Mouse (Mus musculus) thymus, adult 2 months (tissue): ENCODE results near the gene Slc35b2. TPM values are rescaled to one million over a fixed set of nuclear protein-coding genes. Genes with fewer than 3 reads are reported as not detected.

Source experiments
- DNase-seq: peaks from one replicate; pipeline ENCODE4 v3.0.0; 2021
- H3K27ac ChIP-seq: fragments of 200-500 bp; 2 replicates; pipeline ENCODE4 v1.5.1; 2012; ENCODE audit warnings: low read length, control low read depth; ENCODE audit not compliant: control insufficient read depth, insufficient read depth
- H3K27me3 ChIP-seq: fragments of 200-500 bp; 2 replicates; pipeline ENCODE4 v1.6.1; 2012; ENCODE audit warnings: mild to moderate bottlenecking, low read length, moderate library complexity, mixed read lengths; ENCODE audit not compliant: control insufficient read depth, insufficient read depth
- H3K36me3 ChIP-seq: fragments of 200-500 bp; 2 replicates; pipeline ENCODE4 v1.6.1; 2012; ENCODE audit warnings: mild to moderate bottlenecking, low read length, moderate library complexity; ENCODE audit not compliant: control insufficient read depth, insufficient read depth
- H3K4me1 ChIP-seq: fragments of 200-500 bp; replicated peaks from 2 replicates; pipeline ENCODE4 v1.6.1; 2012; ENCODE audit warnings: low read length; ENCODE audit not compliant: control insufficient read depth, insufficient read depth
- H3K4me3 ChIP-seq: fragments of 200-500 bp; 2 replicates; pipeline ENCODE4 v1.5.1; 2012; ENCODE audit warnings: mild to moderate bottlenecking, low read length, control low read depth, moderate library complexity; ENCODE audit not compliant: control insufficient read depth, insufficient read depth
- CTCF ChIP-seq: fragments of 200-500 bp; IDR thresholded peaks from 2 replicates; pipeline ENCODE4 v1.5.1; 2012; ENCODE audit warnings: mild to moderate bottlenecking, control low read depth, low read length, moderate library complexity, borderline replicate concordance; ENCODE audit not compliant: control insufficient read depth, poor library complexity, insufficient read depth; ENCODE audit errors: extremely low read depth
- POLR2A ChIP-seq: fragments of 200-500 bp; IDR thresholded peaks from 2 replicates; pipeline ENCODE4 v1.6.1; 2012; ENCODE audit warnings: mild to moderate bottlenecking, low read length, control low read depth, moderate library complexity; ENCODE audit not compliant: control insufficient read depth, poor library complexity, insufficient read depth; ENCODE audit errors: extremely low read depth
- WGBS: fragments of 180-500 bp; shearing (Covaris S2); methylation state at CpG from one replicate; pipeline ENCODE4 v1.1.7; 2018; 5-methylcytosine and 5-hydroxymethylcytosine counted together
- polyA plus RNA-seq: library from polyadenylated mRNA; depleted of rRNA; stranded (reverse); fragments of >200 nt; gene quantifications from 2 replicates; pipeline ENCODE4 v1.2.3, GENCODE M21; 2012; rRNA removed

The Slc35b2 gene
- polyA plus RNA-seq: 135 and 137 TPM in 2 replicates

- under 1% methylated on average over 57 of the region's 61 CpGs for WGBS
- TF ChIP-seq POLR2A (peak; percentile 52; the same call in 1 of the 2 replicates), CTCF (peak; percentile 94)
- peak; percentile 91 for DNase-seq
Observed at GRCm38 (mm10) chr17:45563655-45564530, at the start of gene Slc35b2. Slc35b2 (plus strand) TSS chr17:45563874.

GRCm38 (mm10) chr17:45515204-45515726, 48.4 kb upstream of the Slc35b2 start:
- H3K36me3 ChIP-seq: peaks cover 31% of the 10 kb centered on the region
- no peaks in the 10 kb centered on the region for H3K4me1 ChIP-seq
- TF ChIP-seq POLR2A (no peak), CTCF (no peak)
- H3K4me3 ChIP-seq: no peak overlapping the region
- H3K27ac ChIP-seq: no peak overlapping the region
- 98% methylated on average over 15 of the region's 15 CpGs for WGBS
- DNase-seq: no peak
- no peaks in the 10 kb centered on the region for H3K27me3 ChIP-seq

More at GRCm38 (mm10) chr17:45563655-45564530, at the start of gene Slc35b2:
- Histone ChIP-seq H3K4me3 (peak within 1 kb of the TSS; percentile 88), H3K27me3 (no peaks in the 10 kb centered on the region), H3K4me1 (peaks cover 19% of the 10 kb centered on the region), H3K27ac (peak within 1 kb of the TSS; percentile 16; the same call in 1 of the 2 replicates), H3K36me3 (peaks cover 35% of the 10 kb centered on the region)

GRCm38 (mm10) chr17:45515806-45516205, 47.9 kb upstream of the Slc35b2 start:
- TF ChIP-seq POLR2A (no peak), CTCF (no peak)
- DNase-seq: no peak
- Histone ChIP-seq H3K4me3 (no peak overlapping the region), H3K36me3 (peaks cover 31% of the 10 kb centered on the region), H3K27ac (no peak overlapping the region), H3K27me3 (no peaks in the 10 kb centered on the region), H3K4me1 (no peaks in the 10 kb centered on the region)
- WGBS: 91% methylated on average over 10 of the region's 10 CpGs

GRCm38 (mm10) chr17:45516488-45516887, 47.2 kb upstream of the Slc35b2 start:
- DNase-seq: peak; percentile 79
- H3K27ac ChIP-seq: no peak overlapping the region
- no peaks in the 10 kb centered on the region for H3K27me3 ChIP-seq
- TF ChIP-seq POLR2A (no peak), CTCF (no peak)
- no peak overlapping the region for H3K4me3 ChIP-seq
- WGBS: 64% methylated on average over 8 of the region's 8 CpGs
- H3K36me3 ChIP-seq: peaks cover 29% of the 10 kb centered on the region
- no peaks in the 10 kb centered on the region for H3K4me1 ChIP-seq

GRCm38 (mm10) chr17:45517135-45517534, 46.5 kb upstream of the Slc35b2 start:
- H3K4me3 ChIP-seq: no peak overlapping the region
- WGBS: 96% methylated on average over 21 of the region's 21 CpGs

GRCm38 (mm10) chr17:45517549-45518215, 46.0 kb upstream of the Slc35b2 start:
- TF ChIP-seq CTCF (no peak), POLR2A (no peak)
- Histone ChIP-seq H3K4me1 (peaks cover under 1% of the 10 kb centered on the region; the same call in 1 of the 2 replicates), H3K27me3 (no peaks in the 10 kb centered on the region), H3K27ac (no peak overlapping the region), H3K4me3 (no peak overlapping the region), H3K36me3 (peaks cover 29% of the 10 kb centered on the region)
- WGBS: 65% methylated on average over 28 of the region's 28 CpGs
- no peak for DNase-seq

More at GRCm38 (mm10) chr17:45517135-45517534, 46.5 kb upstream of the Slc35b2 start:
- no peaks in the 10 kb centered on the region for H3K4me1 ChIP-seq
- H3K27ac ChIP-seq: no peak overlapping the region
- no peak for TF ChIP-seq CTCF
- no peak for TF ChIP-seq POLR2A
- no peaks in the 10 kb centered on the region for H3K27me3 ChIP-seq
- H3K36me3 ChIP-seq: peaks cover 29% of the 10 kb centered on the region
- no peak for DNase-seq
